Mouse (Mus musculus) CH12.LX (cell line): Measurements from ENCODE around the gene Nlrp4f. TPM values are rescaled to one million over a fixed set of nuclear protein-coding genes. Genes with fewer than 3 reads are reported as not detected.

ENCODE experiments used
- DNase-seq: peaks from one replicate; pipeline ENCODE4 v3.0.0-alpha.2; 2013; ENCODE audit errors: extremely low read depth
- H3K27ac ChIP-seq: 2 replicates; pipeline ENCODE4 v1.5.1; 2012; ENCODE audit warnings: low read depth, mild to moderate bottlenecking, control low read depth, moderate library complexity; ENCODE audit not compliant: insufficient read depth
- H3K27me3 ChIP-seq: replicated peaks from 2 replicates; pipeline ENCODE3; 2012; ENCODE audit warnings: inconsistent platforms
- H3K36me3 ChIP-seq, 2 experiments: replicated peaks in 1 of 2; 2 replicates each; pipeline versions ENCODE3 to v1.6.1; 2012; ENCODE audit warnings: inconsistent platforms in 1 of 2, low read length in 1 of 2, mild to moderate bottlenecking in 1 of 2, mixed read lengths in 1 of 2, moderate library complexity in 1 of 2; ENCODE audit not compliant: control insufficient read depth in 1 of 2, insufficient read depth in 1 of 2
- H3K4me1 ChIP-seq, 2 experiments: 2 replicates each; pipeline ENCODE4 v1.6.1; 2012; ENCODE audit warnings: inconsistent platforms in 1 of 2, moderate library complexity in 1 of 2; ENCODE audit not compliant: insufficient read depth in 2 of 2, control insufficient read depth in 1 of 2
- H3K4me2 ChIP-seq: 2 replicates; pipeline ENCODE4 v1.6.1; 2012; ENCODE audit warnings: low read depth, mild to moderate bottlenecking, control low read depth; ENCODE audit not compliant: poor library complexity, insufficient read depth, severe bottlenecking
- H3K4me3 ChIP-seq, 3 experiments: fragments of 150-350 bp in 1 of 3; sonication (generic) in 1 of 3; replicated peaks in 1 of 3; 2 replicates each; pipeline versions ENCODE3 to v1.5.1; 2011 to 2012; ENCODE audit warnings: low read depth in 2 of 3, low read length in 2 of 3, mild to moderate bottlenecking in 2 of 3, moderate library complexity in 2 of 3, control low read depth in 1 of 3, improper control_type of control experiment in 1 of 3, inconsistent platforms in 1 of 3, mixed read lengths in 1 of 3; ENCODE audit not compliant: poor library complexity in 1 of 3
- H3K79me2 ChIP-seq: replicated peaks from 2 replicates; pipeline ENCODE4 v1.6.1; 2012; ENCODE audit warnings: mild to moderate bottlenecking, moderate library complexity; ENCODE audit not compliant: control insufficient read depth, poor library complexity, insufficient read depth, severe bottlenecking; ENCODE audit errors: extremely low read depth
- H3K9ac ChIP-seq: 2 replicates; pipeline ENCODE4 v1.6.1; 2012; ENCODE audit warnings: low read depth, mild to moderate bottlenecking, control low read depth, moderate library complexity; ENCODE audit not compliant: insufficient read depth
- H3K9me3 ChIP-seq: replicated peaks from 2 replicates; pipeline ENCODE3; 2012; ENCODE audit warnings: low read length, inconsistent platforms, mixed read lengths
- CHD1 ChIP-seq: IDR thresholded peaks from 2 replicates; pipeline ENCODE4 v1.6.1; 2012; ENCODE audit warnings: low read depth, low read length, improper control_type of control experiment, inconsistent platforms
- CHD2 ChIP-seq: IDR thresholded peaks from 2 replicates; pipeline ENCODE4 v1.6.1; 2011; ENCODE audit warnings: low read length, improper control_type of control experiment
- CTCF ChIP-seq, 2 experiments: IDR thresholded peaks in 1 of 2; conservative IDR thresholded peaks in 1 of 2; 2 replicates each; pipeline ENCODE4 v1.5.1; 2011 to 2012; ENCODE audit warnings: low read depth in 2 of 2, low read length in 2 of 2, improper control_type of control experiment in 1 of 2, inconsistent platforms in 1 of 2, mild to moderate bottlenecking in 1 of 2, moderate library complexity in 1 of 2
- ELF1 ChIP-seq: IDR thresholded peaks from 2 replicates; pipeline ENCODE4 v1.6.1; 2014; ENCODE audit warnings: low read depth, mild to moderate bottlenecking, inconsistent platforms, low read length, improper control_type of control experiment
- EP300 ChIP-seq: IDR thresholded peaks from 2 replicates; pipeline ENCODE4 v1.6.1; 2011; ENCODE audit warnings: low read length, improper control_type of control experiment
- ETS1 ChIP-seq: conservative IDR thresholded peaks from 2 replicates; pipeline ENCODE4 v1.6.1; 2012; ENCODE audit warnings: low read depth, mild to moderate bottlenecking, inconsistent platforms, low read length, improper control_type of control experiment, moderate library complexity
- GABPA ChIP-seq: IDR thresholded peaks from 2 replicates; pipeline ENCODE4 v1.6.1; 2012; ENCODE audit warnings: low read depth, low read length, improper control_type of control experiment, inconsistent platforms; ENCODE audit not compliant: insufficient replicate concordance
- IRF4 ChIP-seq: IDR thresholded peaks from 2 replicates; pipeline ENCODE4 v1.6.1; 2014; ENCODE audit warnings: low read depth, mild to moderate bottlenecking, inconsistent platforms, low read length, improper control_type of control experiment
- JUN ChIP-seq: IDR thresholded peaks from 2 replicates; pipeline ENCODE4 v1.6.1; 2011; ENCODE audit warnings: low read depth, mild to moderate bottlenecking, low read length, improper control_type of control experiment, moderate library complexity; ENCODE audit not compliant: insufficient read depth
- JUND ChIP-seq: conservative IDR thresholded peaks from 2 replicates; pipeline ENCODE4 v1.6.1; 2011; ENCODE audit warnings: low read depth, low read length, improper control_type of control experiment
- KAT2A ChIP-seq: IDR thresholded peaks from 2 replicates; pipeline ENCODE4 v1.6.1; 2012; ENCODE audit warnings: low read length, improper control_type of control experiment, inconsistent platforms; ENCODE audit not compliant: insufficient replicate concordance
- MAFK ChIP-seq: IDR thresholded peaks from 2 replicates; pipeline ENCODE4 v1.6.1; 2011; ENCODE audit warnings: low read length, improper control_type of control experiment; ENCODE audit not compliant: insufficient replicate concordance
- MAX ChIP-seq: IDR thresholded peaks from 2 replicates; pipeline ENCODE4 v1.6.1; 2011; ENCODE audit warnings: low read length, improper control_type of control experiment
- MAZ ChIP-seq: IDR thresholded peaks from 2 replicates; pipeline ENCODE4 v1.6.1; 2012; ENCODE audit warnings: low read depth, mild to moderate bottlenecking, inconsistent platforms, low read length, improper control_type of control experiment, moderate library complexity
- MXI1 ChIP-seq: IDR thresholded peaks from 2 replicates; pipeline ENCODE4 v1.6.1; 2011; ENCODE audit warnings: mild to moderate bottlenecking, low read depth, low read length, improper control_type of control experiment
- MYC ChIP-seq: IDR thresholded peaks from 2 replicates; pipeline ENCODE4 v1.6.1; 2011; ENCODE audit warnings: low read depth, mild to moderate bottlenecking, improper control_type of control experiment, low read length
- NRF1 ChIP-seq: IDR thresholded peaks from 2 replicates; pipeline ENCODE4 v1.6.1; 2014; ENCODE audit warnings: low read depth, mild to moderate bottlenecking, inconsistent platforms, low read length, improper control_type of control experiment, moderate library complexity
- PAX5 ChIP-seq: IDR thresholded peaks from 2 replicates; pipeline ENCODE4 v1.6.1; 2012; ENCODE audit warnings: low read length, inconsistent platforms, mixed read lengths
- POLR2A ChIP-seq: IDR thresholded peaks from 2 replicates; pipeline ENCODE4 v1.6.1; 2011; ENCODE audit warnings: low read depth, mild to moderate bottlenecking, improper control_type of control experiment, low read length
- POLR2AphosphoS2 ChIP-seq: IDR thresholded peaks from 2 replicates; pipeline ENCODE4 v1.6.1; 2011; ENCODE audit warnings: low read depth, low read length, improper control_type of control experiment
- RCOR1 ChIP-seq: conservative IDR thresholded peaks from 2 replicates; pipeline ENCODE4 v1.6.1; 2012; ENCODE audit warnings: low read depth, mild to moderate bottlenecking, inconsistent platforms, low read length, improper control_type of control experiment
- SMC3 ChIP-seq: IDR thresholded peaks from 2 replicates; pipeline ENCODE4 v1.6.1; 2011; ENCODE audit warnings: low read depth, low read length, improper control_type of control experiment
- UBTF ChIP-seq: IDR thresholded peaks from 2 replicates; pipeline ENCODE4 v1.6.1; 2012; ENCODE audit warnings: low read depth, mild to moderate bottlenecking, inconsistent platforms, low read length, improper control_type of control experiment, moderate library complexity
- USF1 ChIP-seq: IDR thresholded peaks from 2 replicates; pipeline ENCODE4 v1.6.1; 2014; ENCODE audit warnings: low read depth, mild to moderate bottlenecking, inconsistent platforms, low read length, improper control_type of control experiment
- USF2 ChIP-seq: conservative IDR thresholded peaks from 2 replicates; pipeline ENCODE4 v1.6.1; 2011; ENCODE audit warnings: low read depth, low read length, improper control_type of control experiment
- ZC3H11A ChIP-seq: IDR thresholded peaks from 2 replicates; pipeline ENCODE4 v1.6.1; 2012; ENCODE audit warnings: low read depth, mild to moderate bottlenecking, inconsistent platforms, low read length, improper control_type of control experiment
- ZKSCAN1 ChIP-seq: IDR thresholded peaks from 2 replicates; pipeline ENCODE4 v1.6.1; 2012; ENCODE audit warnings: low read depth, inconsistent platforms, low read length, improper control_type of control experiment, borderline replicate concordance
- ZNF384 ChIP-seq: IDR thresholded peaks from 2 replicates; pipeline ENCODE4 v1.6.1; 2012; ENCODE audit warnings: low read depth, low read length, improper control_type of control experiment, inconsistent platforms
- dilution Hi-C: fragments of 300-500 bp; cut with MboI; formaldehyde crosslinking; loops from 2 replicates; pipeline ENCODE4 v1.14.3; 2020; ENCODE audit warnings: low sequenced_read_pairs; ENCODE audit not compliant: extremely low pct_unique_long_range_greater_than_20kb, extremely low pct_ligation_motif_present
- in situ Hi-C: fragments of 300-500 bp; cut with MboI; formaldehyde crosslinking; loops from 3 replicates; pipeline ENCODE4 v1.14.3; 2019; ENCODE audit warnings: low sequenced_read_pairs, low pct_ligation_motif_present, low pct_unique_long_range_greater_than_20kb, mixed read lengths
- polyA plus RNA-seq: library from polyadenylated mRNA; unstranded; fragments of >175 nt; gene quantifications from 2 replicates; pipeline ENCODE4 v1.2.1, GENCODE M21; 2012; ENCODE audit warnings: low read depth; ENCODE audit not compliant: insufficient read length
- total RNA-seq, 2 experiments: library from RNA; depleted of rRNA; stranded (reverse); fragments of 300-350 nt in 1 of 2; fragments of >200 nt in 1 of 2; gene quantifications; 2 replicates each; pipeline ENCODE4 v1.2.3; 2012 to 2014

The Nlrp4f gene
- total and polyA plus RNA-seq, 3 experiments, result 0.46 TPM; not detected in 2

DNA sequence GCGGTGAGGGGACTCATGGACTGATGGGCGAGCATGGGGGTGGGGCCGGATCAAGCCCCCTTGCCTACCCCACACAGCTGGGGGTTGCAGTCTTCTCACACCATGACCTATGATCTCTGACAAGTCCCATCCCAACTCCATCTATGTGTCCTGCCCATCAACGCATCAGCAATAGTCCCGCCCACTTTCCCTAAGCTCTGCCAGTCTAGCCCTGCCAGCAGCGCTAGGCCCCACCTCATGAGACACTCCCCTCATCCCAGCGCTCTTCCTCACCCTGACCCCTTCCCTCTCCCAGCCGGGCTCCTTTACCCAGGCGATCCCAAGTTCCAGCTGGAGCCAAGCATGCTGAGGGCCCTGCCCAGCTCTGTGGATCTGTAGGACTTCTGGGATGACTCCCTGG, 31.4 kb upstream of the Nlrp4f start:
- DNase-seq, result no peak
- H3K27me3 ChIP-seq, result peaks cover 5% of the 10 kb centered on the region
- no peak overlapping the region for H3K27ac ChIP-seq
- no peak overlapping the region for H3K9ac ChIP-seq
- in situ Hi-C loops (no loop called here), dilution Hi-C loops (no loop called here)
- no peak for TF ChIP-seq POLR2A
- TF ChIP-seq POLR2AphosphoS2, result no peak
- TF ChIP-seq CTCF (conservative IDR thresholded peaks at IDR 0.05 in 1 of 2, IDR thresholded peaks at IDR 0.05 in 1 of 2; ENCODE audit: low read depth in 2 of 2, low read length in 2 of 2), result no peak
- no peak for TF ChIP-seq CHD1
- TF ChIP-seq KAT2A, result no peak
- no peak for TF ChIP-seq MAFK
- TF ChIP-seq USF1, result no peak
- TF ChIP-seq GABPA, result no peak
- no peak for TF ChIP-seq IRF4
- no peak for TF ChIP-seq EP300
- no peak for TF ChIP-seq RCOR1
- TF ChIP-seq UBTF, result no peak
- no peak for TF ChIP-seq ZNF384
- no peak for TF ChIP-seq ZC3H11A
- TF ChIP-seq CHD2, result no peak
- no peak for TF ChIP-seq MXI1
- TF ChIP-seq PAX5, result no peak
- peaks cover 2% of the 10 kb centered on the region for H3K9me3 ChIP-seq
- no peak overlapping the region for H3K4me3 ChIP-seq
- H3K4me2 ChIP-seq, result no peak overlapping the region
- peaks cover 0 to 7% of the 10 kb centered on the region in 2 experiments; a peak in 2 of 4 replicates for H3K4me1 ChIP-seq
- no peaks in the 10 kb centered on the region for H3K36me3 ChIP-seq
- H3K79me2 ChIP-seq, result peaks cover 5% of the 10 kb centered on the region; the same call in 1 of the 2 replicates

- no peaks in the 10 kb centered on the region for H3K36me3 ChIP-seq
- H3K9ac ChIP-seq, result no peak overlapping the region
- DNase-seq, result no peak
- H3K4me1 ChIP-seq, result no peaks in the 10 kb centered on the region
- no peak overlapping the region for H3K4me2 ChIP-seq
- no peaks in the 10 kb centered on the region for H3K9me3 ChIP-seq
- H3K27ac ChIP-seq, result no peak overlapping the region
- in situ Hi-C loops (no loop called here), dilution Hi-C loops (no loop called here)
- TF ChIP-seq USF2, result no peak
- TF ChIP-seq MAZ, result no peak
- no peak for TF ChIP-seq SMC3
- no peak for TF ChIP-seq ZC3H11A
- no peak for TF ChIP-seq NRF1
- no peak for TF ChIP-seq JUN
- TF ChIP-seq ELF1, result no peak
- no peak for TF ChIP-seq ETS1
- TF ChIP-seq IRF4, result no peak
- no peak for TF ChIP-seq MXI1
- no peak for TF ChIP-seq MYC
- TF ChIP-seq ZKSCAN1, result no peak
- no peak for TF ChIP-seq GABPA
- TF ChIP-seq PAX5, result no peak
- TF ChIP-seq CHD1, result no peak
- TF ChIP-seq EP300, result no peak
- TF ChIP-seq JUND, result no peak
- no peak for TF ChIP-seq MAX
- H3K4me3 ChIP-seq, result no peak overlapping the region
- H3K79me2 ChIP-seq, result no peaks in the 10 kb centered on the region
- H3K27me3 ChIP-seq, result peaks cover 8% of the 10 kb centered on the region
These were observed 20.9 kb upstream of the Nlrp4f start for GRCm38 (mm10) chr13:65226657-65227056.
